Mouse (Mus musculus) ZHBTc4 (cell line): ENCODE measurements around the gene Ces4a.
A peak's percentile ranks its signal among the peaks of the same experiment; 100 is the strongest.
"Not testable (repeated sequence)": the region's sequence is repeated elsewhere in the genome, so short reads cannot be mapped to it uniquely, and the experiment has no call there.

ENCODE experiments used
- DNase-seq: peaks from one replicate; pipeline ENCODE4 v3.0.0-alpha.2; 2011; ENCODE audit warnings: low read depth, low spot score

Gene Ces4a

DNA sequence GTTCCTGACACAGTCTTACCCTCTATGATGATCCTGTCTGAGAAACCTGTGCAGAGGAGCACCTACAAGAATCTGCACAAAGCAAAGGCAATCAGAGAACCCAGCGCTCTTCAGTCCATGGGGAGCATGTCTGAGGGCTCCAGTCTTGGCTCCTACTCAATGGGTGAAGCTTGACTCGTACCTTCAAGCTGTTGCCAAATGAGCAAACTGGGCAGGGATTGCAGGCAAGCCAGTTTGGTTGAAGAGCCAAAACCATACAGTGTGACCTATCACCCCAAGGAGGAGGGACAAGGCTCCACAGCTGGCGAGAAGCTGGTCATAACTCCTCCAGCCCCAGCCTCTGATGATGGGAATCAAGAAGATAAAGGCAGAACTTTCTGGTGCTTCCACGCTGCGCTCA lies at the start of gene Ces4a:
Ces4a (plus strand) TSS at position 292 of the 400 bp plus-strand sequence.
- no peak for DNase-seq

DNA sequence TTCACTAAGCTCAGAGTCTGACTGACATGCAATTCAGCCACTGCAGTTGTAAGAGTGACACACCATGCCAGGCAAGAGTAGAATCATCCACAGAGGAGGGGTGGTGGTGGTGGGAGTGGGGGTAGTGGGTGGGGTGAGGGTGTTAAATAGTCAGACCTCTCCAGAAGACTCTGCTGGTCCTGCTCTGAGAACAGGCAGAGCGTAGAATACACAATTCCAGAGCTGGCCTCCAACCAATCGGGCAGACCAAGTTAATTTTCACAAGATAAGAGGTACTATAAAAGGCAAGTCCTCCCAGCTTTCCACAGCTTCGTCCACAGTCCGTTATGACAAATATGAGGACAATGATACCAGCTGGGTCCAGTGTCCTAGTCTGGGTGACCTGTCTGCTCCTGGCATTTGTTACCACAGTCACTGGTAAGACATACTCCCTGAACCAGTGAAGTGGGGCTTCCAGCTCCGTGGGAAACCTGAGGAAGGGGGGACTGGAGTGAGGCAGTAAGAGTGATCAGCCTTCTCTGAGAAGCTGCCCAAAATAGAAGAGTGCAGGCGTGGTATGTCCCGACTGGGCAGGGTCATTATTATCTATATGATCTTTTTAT lies 48.0 kb upstream of the Ces4a start, which contains the start of gene Ces3b:
Ces3b (plus strand) TSS at position 305 of the 602 bp plus-strand sequence.
- DNase-seq: no peak

DNA sequence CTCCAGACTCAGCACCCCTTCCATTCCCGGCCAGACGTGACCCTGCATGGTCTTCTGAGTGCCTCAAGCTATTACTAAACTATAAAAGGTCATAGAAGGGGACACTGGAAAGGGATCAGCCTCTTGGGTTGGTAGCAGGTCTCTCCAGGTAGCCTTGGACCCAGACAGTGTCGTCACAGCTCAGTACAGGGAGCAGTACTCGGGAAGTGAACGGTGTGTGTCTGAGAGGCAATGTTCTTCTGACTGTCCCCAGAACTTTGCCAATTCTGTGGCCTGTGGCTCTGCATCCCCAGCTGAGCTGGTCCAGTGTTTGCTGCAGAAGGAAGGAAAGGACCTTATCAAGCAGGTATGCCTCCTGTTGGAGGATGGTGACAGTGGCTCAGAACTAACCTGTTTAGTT lies 43.4 kb upstream of the Ces4a start:
- not testable (repeated sequence) for DNase-seq

DNA sequence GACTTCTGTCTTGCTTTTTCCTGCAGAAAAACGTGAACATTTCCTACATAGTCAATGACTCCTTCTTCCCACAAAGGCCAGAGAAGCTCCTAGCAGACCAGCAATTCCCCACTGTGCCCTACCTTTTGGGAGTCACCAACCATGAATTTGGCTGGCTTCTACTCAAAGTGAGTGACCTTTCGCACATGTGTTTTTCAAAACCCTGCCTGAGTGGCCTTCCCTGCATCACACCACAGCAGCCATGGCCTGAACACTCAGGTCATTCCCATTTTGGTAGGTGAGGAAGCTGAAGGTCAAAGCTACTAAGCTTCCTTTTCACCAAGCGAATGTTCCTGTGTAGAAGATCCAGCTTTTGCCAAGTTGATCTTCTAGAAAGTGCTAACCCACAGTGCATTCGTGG lies 43.0 kb upstream of the Ces4a start:
- no peak for DNase-seq

DNA sequence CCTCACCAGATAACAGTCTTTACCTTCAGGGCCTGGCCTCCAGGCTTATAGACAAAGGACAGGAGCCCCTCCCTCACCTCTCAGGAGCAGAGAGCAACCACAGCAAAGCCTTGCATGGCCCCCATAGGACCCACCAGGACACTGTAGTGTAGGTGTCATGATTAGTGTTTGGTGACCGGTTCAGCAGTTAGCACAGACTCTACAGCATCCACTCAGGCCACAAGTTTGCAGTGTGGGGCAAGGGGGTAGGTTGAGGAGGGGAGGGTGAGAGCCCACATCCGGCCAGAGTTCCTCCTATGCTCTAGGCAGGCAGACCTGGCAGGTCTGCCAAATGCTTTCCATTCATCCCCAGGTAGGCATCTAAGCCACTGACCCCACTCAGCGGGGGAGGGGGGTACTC lies 37.6 kb upstream of the Ces4a start:
- DNase-seq: no peak

DNA sequence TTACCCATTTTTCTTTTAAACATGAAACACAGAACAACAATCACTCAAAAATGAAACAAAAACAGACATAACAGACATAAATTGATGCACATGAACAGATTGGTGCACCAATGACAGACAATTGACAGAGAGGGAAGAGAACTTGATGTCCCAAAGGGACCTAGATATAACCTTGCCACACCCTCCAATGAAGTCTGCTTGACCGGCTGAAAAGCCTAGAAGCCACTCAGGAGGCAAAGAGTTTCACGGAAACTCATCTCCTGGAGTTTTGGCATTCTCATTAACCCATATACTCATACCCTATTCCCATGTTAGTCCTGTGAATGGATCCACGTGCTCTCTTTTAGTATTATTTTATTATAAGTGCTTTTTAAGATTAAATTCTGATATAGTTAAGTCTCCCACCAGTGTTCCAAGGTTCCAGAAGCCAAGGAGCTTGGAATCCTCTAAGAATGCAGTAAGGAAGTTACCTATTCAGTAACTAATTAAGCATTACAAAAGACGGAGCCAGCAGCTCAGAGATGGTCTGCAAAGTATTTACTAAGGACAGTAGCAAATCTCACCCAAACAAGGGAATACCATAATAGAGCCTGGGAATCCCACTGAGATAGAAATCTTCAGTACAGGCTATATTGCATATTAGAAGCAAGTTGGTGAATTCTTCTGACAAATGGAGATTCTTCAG lies 29.4 kb upstream of the Ces4a start:
- DNase-seq: peak; percentile 56

DNA sequence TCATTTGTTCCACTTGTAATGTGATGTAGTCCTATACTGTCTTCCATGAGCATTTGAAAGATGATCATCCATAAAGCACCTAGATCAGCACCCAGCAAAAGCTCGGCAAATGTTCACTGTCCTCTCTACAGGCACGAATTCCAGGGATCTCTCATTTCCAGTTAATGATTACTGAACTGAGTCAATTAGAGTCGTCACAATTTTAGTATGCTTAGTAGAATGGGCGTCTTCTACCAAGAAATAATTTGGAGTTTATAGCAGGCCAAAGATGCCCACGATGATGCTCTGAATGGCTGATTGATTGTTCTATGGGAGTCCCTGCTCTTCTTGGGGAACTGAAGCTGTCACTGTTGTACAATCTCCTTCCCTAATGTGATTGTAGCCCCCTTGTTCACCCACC lies 27.9 kb upstream of the Ces4a start:
- not testable (repeated sequence) for DNase-seq

DNA sequence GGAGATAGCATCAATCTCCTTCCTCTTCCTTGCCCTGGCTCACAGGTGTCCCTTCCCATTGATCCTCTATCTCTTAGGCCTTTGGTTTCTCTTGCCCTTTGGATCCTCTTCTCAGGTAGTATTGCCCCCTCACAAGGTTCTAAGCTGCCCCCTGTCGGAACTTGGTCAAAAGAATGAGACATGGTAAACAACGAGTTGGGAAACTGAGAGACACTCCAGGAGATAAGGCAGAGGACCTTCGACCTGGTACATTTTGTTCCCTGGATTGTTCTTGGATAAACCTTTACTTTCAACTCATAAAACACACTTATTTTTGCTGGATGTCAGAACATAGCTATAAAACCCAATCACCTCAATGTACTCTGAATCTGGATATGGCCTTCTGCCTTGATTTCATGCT lies 27.4 kb upstream of the Ces4a start:
- no peak for DNase-seq

DNA sequence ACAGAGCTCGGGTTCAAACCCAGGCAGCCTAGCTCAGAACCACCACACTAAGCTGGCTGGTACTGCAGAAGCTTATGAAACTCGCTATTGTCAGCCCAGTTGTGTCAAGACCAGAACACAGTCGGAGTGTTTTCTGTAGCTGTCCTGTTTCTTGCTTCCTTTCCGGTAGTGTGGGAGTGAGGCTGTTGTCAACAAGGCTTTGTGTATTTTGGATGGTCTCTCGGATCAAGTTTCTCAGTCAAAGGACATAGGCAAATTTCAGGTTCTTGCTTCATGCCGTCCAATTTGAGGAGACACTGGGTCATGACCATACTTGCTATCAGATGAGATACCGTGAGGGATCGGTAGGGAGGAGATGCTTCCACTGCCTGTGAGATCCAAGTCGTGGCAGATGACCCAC lies 1.7 kb upstream of the Ces4a start:
- no peak for DNase-seq

DNA sequence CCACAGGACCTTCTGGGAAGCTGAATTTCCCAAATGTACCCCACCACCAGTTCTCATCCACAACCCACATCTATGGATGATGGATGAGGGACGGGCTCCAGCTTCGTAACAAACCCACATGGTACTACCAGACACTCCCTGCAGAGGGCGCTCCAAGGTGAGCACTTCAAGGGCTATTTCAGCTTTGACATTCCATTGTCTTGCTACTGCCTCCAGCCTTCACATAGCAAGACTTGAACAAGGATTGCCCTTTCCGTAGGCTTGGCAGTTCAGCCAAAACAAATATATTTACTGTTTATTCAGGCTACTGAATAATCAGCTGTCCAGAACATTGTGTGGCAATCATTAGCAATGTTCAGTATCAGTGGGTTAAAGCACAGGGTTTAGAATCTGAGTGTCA lies 6.8 kb downstream of the Ces4a start:
- DNase-seq: peak; percentile 87

DNA sequence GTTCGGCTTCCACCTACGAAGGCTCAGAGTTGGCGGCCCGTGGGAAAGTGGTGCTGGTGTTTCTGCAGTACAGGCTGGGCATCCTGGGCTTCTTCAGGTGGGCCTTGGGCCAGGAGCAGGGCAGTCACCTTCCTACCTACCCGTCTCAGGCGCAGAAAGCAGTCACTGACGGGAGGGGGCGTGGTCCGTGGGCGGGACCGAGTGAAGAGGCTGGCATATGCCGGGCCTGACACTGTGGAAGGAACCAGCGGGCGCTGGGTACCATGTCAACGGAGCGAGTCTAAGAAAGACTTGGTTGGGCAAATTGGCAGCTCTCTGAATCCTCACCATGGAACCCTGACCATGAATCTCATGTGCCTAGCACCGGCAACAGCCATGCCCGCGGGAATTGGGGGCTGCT lies 10.8 kb downstream of the Ces4a start:
- peak; percentile 63 for DNase-seq

DNA sequence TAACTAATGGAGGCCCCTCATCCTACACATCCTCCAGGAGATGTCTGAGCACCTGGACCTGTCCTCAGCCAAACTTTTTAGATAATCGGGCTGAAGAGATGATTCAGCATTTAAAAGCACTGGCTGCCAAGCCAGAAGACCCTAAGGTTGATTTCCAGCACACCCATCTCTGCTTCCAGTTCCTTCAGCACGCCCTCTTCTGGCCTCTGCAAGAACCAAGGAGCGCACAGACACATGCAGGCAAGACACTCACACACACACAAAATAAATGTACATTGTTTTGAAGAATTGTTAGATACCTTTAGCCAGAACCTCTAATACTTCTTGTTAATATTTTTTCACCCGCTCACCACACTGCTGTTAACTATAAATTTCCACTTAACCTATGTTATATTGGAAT lies 20.1 kb downstream of the Ces4a start:
- DNase-seq: peak; percentile 42

DNA sequence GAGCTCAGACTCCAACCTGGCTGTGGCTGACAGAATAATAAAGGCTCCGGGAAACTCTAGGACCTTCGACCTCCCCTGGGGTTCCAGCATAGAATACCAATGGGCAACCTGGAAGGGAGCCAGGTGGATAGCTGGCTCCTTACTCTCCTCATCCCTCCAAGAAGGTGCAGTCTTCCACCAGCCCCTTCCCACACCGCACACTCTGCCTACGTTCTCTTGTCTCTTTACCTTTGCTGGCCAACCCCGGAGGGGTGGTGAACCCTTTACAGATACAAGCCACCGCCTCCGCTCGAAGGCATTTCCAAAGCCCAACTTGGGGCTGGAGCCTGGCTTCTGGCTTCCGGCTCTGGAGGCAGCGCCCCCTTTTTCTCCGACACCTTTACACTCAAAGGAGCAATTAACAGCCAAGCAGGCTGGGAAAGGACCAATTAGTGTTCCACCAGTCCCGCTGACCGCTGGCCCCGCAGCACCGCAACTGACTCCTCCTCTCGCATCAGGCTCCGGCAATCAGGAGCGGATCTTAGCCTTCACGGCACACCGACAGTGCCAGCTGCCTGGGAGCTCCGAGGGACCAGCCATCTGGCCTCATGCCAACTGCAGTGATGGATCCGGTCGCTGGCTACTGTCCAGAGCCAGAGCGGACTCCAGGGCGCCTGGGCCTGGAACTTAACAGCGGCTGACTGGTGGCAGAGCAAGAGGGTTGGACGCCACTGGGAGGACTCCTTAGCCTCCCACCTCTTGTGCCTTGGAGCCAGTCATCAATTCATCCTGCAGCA lies 21.2 kb downstream of the Ces4a start:
- DNase-seq: peak; percentile 34

DNA sequence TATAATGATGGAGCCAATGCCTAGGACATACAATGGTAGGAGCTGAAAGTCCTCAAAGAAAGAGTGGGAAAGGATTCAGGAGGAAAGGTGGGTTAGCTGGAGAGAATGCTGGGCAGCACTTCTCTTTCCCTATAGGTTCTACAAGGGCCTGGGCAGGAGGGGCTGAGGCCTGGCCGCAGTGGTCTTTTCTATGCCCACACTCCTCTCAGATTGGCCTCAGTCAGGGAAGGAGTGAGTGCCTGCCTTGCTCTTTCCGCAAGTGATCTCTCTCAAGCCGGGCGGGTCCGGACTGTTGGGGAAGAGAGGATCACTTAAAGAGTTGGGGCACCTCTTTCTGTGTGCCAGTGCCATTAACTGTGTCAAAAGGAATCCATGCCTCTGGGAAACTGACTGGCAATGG lies 22.7 kb downstream of the Ces4a start:
- DNase-seq: no peak

DNA sequence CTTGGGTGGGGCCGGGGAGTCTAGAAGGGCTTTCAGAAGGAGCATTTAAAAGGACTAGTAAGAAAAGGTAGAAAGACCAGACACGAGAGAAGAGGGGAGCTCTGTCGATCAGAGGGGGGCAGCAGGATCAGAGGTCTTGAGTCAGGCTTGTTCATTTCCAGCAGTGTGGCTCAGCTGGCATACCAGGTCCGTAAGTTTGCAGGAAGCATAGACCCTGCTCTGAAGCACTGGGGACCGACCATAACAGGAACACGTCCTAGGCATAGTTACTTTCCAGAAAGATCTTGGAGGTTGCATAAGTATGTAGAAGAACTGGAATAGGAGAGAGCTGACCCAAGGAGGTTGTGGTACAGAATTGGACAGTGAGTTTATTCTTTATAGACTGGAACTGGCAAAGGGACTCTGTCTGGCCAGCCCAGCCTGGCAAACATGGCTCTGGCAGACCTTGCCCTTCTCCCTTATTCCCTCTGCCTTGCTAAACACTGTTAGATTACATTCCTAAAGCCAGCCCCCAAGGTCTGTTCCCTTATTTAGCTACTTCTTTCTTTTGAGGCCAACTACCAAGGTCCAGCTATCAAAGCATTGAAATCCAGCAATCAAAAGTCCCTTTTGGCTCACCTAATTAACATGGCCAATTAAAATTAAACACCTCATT lies 23.6 kb downstream of the Ces4a start:
- no peak for DNase-seq

DNA sequence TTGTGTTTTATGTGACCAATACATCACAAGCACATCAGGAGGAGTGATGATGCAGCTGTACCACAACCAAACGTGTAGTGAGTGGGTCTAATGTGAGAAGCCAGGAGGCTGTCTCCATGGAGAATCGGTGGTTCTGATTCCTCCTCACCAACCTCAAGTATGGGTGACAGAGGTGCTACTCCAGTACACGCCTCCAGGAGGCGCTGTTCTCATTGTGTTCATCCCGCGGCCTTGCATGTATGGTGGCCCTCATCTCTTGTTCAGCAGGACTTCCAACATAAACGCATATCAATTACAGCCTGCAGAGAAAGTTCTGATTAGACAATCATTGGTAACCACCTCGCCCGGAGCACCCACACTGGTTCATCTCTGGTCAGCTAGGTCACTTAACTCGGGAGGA lies 26.0 kb downstream of the Ces4a start:
- peak; percentile 82 for DNase-seq

DNA sequence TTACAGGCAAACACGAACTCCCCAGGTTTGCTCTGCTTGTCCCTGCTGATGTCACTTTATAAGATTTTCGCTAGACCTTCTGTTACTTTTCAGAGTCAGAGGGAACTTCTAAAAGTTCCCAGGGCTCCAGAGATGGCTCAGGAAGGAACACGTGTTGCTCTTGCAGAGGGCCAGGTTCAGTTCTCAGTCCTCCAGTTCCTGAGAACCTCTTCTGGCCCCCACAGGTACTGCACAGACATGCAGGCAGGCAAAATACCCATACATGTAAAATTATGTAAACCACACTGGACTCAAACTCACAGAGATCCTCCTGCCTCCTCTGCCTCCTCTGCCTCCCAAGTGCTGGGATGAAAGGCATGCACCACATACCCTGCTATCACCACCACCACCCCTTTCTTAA lies 26.5 kb downstream of the Ces4a start:
- DNase-seq: peak; percentile 49

DNA sequence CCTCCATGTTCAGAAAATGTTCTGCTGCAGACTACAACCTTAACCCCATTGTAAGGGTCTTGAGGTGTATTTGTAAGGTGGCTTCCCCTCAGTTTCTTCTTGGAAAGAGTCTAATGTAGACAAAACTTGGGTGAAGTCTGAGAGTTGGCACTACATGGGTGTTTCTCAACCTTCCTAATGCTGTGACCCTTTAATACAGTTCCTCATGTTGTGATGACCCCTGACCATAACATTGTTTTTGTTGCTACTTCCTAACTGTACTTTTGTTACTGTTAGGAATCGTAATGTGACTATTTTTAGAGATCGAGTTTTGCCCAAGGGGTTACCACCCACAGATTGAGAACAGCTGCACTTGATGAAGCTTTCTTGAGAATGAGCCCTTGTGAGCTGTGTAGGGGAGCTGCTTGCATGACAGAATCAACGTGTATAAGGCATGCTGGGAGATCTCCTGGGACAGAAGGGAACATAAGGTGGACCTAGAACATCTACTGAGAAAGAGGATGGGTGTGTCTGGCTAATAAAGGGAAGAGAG lies 29.6 kb downstream of the Ces4a start:
- no peak for DNase-seq

DNA sequence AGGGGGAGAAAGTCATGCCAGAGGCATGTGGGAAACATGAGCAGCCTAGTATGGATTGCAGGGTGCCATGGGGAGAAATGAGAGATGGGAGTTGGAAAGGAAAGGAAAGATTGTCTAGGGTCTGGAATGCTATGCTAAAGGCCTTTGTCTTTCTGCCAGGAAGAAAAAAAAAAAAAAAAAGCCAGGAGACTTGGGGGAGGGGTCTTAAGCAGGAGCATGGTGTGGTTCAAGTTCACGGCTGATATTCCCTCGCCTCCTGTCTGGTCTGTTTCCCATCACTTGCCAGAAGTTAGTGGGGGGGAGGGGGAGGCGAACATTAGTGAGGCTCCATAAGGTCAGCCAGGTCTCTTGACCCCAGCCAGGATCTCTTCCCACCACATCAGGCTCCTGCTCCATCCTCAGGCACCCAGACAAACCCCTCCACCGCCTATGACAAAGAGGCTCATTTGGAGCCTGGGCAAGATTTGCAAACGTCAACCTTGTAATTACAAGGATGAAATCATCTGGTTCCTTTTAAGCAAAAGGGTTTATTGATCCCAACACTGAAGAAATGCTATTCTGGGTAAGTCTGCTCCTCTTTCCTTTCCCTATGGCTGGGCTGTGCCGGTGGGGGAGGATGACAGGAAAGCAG lies 32.8 kb downstream of the Ces4a start:
- peak; percentile 15 for DNase-seq

DNA sequence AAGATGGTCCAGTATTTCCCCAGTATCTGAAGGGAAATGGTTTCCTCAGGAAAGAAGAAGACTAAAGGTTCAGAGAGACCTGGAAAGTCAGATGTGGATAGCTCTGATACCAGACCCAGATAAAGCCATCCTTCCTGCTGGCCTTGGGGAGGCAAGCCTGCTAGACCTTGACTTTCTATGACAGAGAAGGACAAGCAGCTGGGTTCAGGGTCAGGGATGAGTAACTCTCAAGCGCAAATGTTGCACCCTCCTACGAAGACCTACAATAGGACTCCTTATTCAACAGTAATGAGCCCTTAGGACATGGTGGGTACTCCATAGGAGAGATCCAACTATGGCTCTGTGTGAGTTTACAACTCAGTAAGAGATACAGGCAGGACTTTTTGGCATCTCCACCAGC lies 33.6 kb downstream of the Ces4a start:
- no peak for DNase-seq

DNA sequence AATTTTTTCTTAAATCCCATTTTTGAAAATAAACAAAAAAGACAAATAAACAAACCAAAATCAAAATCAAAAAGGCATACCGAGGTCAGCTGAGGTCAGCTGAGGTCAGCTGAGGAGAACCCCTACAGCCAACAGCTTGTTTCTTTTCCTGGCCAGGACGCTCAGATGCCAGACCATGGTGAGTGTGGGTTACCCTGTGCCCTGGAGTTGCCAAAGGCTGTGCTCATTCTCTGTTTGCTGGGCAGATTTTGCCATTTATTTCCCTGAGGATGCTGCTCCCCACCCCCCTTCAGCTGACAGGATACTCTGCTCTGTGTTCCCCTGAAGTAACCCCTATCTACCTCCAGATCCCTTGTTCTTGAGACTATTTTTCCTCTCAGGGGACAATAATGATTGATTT lies 35.5 kb downstream of the Ces4a start:
- DNase-seq: no peak

DNA sequence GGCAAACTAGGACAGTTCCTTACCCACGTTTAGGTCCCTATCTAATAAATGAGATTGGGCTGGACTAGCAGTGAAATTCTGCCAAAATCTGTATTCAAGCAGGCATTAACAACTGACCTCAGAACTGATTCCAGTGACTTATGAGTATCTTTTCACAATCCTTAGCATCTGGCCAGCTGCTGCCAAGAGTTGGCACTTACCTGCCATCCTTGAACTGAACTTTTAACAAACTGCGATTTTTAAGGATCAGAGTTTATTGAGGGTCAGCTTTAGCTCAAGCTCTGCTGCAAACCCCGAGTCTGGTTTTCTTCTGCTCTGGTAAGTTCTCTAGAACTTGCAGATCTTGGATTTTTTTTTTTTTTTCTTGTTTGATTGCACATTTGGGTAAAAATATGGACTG lies 38.0 kb downstream of the Ces4a start:
- DNase-seq: no peak
